Mouse (Mus musculus) cerebellum, postnatal 25 days (tissue): ENCODE results near the gene Mcu.

Source experiments
- DNase-seq, 2 experiments: peaks; one replicate each; pipeline ENCODE4 v3.0.0; 2021; ENCODE audit warnings: mixed read lengths in 2 of 2

The Mcu gene

DNA sequence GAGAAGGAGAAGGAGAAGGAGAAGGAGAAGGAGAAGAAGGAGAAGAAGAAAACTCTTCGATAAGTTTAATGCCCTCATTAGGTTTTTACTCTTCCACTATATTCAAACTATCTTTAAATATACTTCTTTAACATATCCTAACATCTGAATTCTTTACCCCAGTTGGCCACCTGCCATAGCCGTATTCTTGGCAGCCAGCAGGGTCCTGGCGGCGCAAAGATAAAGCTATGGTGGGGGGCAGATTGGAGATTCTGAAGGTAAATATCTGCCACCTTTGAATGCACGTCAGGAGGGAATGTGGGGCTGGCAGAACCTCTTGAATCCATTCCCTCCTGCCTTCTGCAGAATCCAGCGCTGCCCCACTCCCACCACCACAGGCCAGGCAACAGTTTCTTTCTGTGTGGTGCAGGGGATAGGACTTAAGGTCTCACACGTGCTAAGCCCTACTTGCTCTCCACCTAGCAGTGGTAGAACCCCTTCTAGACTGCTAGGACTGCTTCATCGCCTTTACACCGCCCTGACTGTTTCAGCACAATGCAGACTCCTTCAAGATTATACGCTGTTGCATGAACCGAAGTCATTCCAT, 11.5 kb downstream of the Mcu start:
- DNase-seq = no peak

DNA sequence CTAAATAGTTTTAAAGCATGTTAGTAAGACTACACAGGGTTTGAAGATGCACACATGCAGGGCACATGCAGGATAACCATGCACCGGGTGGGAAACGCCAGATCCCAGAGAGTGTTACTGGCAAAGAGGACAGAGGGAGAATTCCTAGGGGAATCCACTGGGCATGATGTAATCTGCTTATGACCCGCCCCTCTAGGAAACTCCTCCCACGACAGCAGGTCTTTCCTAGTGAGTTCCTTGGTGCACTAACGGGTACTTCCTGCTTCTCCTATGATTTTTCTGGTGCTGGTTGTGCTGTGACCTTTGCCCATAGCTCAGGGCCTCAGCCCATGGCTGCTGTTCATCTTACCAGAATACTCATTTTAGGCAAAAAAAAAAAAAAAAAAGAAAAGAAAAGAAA, 12.6 kb downstream of the Mcu start:
- DNase-seq = no peak

DNA sequence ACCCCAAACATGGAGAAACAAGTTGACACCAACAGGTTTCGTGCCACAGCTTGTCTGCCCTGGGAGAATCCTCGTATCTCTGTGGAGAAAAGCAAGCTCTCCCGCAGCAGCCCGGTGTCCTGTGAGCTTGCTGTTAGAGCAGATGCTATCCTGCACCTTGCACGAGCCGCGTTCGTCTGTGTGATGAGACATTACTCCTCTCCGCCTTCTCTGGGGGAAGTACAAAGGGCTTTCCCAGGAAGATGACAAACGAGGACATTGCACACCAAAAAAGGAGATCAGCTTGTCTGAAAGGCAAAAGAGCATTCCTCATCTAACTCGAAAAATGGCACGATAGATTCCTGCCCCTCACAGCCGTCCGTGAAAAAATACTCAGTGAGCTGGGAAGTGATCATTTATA, 13.6 kb downstream of the Mcu start:
- peak; percentile 61 to 73 for DNase-seq

DNA sequence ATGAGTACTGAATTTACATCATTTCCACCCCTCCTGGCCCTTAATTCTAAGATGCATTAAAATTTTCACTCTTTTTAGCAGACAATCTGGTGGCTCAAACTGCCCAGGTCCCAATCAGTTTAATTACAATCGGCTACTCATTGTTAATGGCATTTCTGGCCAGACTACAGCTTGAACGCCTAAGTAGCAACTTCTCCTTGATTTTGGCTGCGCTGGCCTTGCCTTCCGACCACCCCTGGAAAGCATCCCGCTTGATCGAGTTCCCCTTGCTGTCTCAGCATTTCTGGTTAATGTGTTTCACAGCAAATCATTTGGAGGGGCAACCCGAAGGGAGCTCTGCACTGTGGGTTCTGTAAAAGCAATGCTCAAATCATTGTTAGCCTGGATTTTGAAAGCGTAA, 14.4 kb downstream of the Mcu start:
- DNase-seq = no peak

DNA sequence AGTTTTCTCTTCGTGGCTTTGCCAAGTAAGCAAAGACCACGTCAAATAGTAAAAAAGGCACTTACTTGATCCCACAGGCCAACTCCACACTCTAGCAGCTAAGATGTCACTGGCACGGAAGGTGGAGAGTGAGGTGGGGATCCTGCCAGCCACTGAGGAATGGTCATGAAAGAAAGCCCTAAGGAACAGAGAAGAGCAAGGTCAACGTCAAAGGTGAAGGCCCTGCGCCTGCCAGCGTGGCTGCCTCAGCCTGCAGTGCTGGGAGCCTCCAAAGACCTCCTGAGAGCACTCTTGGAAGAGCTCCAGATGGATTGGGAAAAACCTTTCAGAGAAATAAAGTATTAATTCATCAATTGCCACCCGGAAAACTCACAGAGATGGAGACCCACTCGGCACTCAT, 16.0 kb downstream of the Mcu start:
- DNase-seq = peak in 1 of 2 experiments; percentile 27

DNA sequence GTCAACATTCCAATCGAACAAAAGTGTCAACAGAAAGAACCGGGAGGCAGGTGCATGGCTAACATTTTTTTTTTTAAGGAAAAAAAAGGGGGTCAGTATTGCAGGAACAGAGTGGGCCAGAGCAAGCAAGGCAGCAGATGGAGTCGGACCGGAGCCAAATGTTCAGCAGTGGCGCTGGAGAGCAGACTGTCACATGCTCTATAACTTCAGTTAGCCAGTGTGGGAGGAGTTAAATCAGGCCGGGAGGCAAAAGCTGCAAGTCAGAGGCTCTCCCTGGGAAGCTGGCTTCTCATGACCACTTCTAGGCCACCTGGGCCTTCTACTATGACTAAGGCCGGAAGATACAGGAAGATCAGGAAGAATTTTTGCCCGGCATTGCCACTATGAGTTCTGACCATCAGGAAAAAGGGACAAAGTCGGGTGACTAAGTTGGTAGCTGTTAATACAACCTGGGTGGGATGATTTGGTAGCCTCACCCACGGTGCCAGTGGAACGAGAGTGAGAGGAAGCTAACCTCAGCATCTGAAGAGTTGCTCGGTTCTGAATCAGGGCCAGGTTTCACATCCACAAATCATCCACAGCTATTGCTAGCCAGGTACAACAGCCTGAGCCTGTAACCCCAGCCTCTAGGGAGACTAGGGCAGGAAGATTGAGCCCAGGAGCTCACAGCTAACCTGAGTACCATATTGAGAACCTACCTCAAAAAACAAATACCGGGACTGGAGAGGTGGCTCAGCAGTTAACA, 22.5 kb downstream of the Mcu start:
- DNase-seq = peak; percentile 91 to 95

DNA sequence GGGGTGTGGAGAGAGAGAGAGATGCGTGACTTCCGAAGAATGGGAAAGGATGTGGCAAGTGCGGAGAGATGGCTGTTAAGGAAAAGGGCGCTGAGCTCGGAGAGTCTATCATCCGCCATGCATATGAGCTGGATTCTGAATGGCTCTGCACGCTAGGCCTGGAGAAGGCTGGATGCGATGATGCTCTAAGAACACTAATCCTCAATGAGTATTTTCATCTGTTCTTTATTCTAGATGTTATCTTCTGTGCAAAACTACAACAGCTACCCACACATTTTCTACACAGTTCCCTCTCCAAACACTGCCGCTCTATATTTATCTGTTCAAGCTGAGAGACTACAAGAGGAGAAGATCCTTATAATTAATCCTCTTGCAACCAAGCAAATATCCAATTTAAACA, 25.9 kb downstream of the Mcu start:
- DNase-seq = no peak

DNA sequence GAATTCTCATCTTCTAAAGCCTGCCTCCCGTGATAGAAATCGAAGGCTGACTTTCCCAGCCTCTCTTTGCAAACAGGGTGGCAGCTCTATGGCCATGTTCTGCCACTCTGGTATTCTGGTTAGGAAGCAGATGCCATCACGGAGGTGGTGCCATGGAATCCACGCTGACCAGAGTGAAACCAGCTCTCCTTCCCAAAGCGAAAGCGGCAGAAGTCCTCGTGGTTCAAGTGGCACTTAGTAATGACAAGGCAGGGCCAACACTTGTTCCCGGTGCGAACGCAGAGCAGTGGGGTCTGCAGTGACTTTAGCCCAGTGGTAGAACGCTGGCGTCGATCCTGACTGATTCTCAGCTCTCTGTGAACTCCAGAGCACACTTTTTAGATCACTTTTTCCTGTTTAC, 26.6 kb downstream of the Mcu start:
- DNase-seq = no peak

DNA sequence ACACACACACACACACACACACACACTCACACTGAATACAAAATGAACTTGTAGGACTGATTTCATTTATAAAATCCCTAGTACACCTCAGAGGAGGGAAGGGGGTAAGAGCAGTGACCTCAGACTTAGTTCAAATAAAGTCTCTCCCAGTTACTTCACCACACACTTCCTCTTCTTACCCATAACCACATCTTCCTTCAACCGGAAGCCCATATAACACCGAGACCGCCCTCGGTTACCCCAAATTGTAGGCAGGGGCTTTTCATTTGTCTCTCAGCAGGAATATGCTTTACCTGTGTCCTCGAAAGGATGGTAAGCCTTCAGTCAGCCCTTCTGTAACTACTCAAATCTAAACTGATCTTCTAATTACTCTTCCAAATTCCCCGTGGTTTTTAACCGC, 27.1 kb downstream of the Mcu start:
- no peak for DNase-seq

DNA sequence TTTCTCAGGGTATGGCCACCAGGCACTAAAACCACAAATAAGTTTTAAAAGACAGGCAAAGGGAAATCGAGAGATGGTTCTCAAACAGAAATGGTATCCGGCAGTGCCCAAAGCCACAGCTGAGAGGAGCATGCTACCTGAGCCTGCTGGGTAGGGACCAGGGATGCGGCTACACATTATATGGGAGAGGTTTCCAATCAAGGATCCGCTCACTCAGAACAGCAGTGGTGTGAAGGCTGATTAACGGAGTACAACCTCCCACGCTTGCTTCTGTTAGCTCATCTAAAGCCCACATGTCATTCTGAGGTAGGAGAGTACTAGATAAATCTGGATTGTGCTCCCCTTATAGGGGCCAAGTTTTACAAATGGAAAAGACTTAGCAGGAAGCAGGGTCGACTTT, 28.4 kb downstream of the Mcu start:
- no peak for DNase-seq

DNA sequence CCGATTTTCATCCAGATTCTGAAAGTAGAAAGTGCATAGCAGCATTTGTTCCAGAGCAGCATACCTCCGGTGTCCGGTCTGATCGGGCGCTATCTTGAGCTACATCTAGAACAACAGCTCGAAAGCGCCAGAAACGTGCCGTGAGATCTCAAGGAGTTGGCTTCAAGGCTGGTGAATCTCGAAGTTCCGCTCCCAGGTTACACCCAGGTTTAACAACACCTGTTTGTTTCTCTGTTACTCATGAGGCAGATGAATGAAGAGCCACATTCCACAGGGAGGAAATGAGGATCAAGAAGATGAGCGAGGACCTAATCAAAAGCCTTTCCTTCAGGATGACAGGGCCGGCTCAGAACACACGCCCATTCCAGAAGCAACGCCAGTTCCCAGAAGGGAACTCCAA, 29.7 kb downstream of the Mcu start:
- no peak for DNase-seq

DNA sequence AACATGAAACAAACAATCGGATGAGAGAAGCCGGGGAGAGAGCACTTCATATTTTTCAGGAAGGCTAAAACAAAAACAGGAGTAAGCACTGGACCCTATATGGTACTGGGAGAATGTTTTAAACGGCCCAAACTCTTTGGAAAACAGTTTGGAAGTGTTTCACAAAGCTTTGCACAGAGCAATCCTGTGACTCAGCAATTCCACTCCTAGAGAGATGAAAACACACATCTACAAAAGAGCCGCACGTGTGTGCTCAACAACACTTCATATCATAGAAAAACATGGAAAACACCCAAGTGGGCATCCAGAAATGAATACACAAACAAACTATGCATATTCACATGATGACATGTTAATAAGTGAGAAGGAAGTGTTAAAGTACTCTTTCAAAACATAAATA, 30.9 kb downstream of the Mcu start:
- no peak for DNase-seq

DNA sequence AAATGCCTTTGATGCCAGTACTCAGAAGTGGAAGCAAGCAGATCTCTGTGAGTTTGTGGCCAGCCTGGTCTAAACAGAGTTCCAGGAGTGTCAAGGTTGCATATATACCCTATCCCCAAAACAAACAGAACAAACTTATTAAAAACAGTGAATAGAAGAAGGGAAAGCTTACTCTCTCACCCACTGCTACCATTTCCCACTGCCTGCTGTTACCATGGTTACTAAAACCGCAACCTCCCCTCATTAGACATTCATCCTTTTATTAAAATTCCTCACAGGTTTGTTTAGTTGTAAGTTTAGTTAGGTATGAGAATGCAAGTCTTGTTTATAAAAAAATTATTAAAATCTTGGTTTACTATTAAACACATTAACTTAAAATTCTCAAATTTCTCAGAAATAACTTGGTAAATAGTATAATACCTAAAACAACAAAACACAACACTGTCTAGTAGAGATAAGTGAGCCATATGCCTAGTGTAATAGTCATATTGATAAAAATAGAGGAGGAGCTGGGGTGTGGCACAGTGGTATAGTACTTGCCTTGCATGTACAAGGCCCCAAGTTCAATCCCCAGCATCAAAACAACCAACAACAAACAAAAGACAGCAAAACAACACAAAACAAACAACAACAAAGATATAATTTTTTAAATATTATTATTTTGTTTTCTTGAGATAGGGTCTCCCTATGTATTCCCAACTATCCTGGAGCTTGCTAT, 34.5 kb downstream of the Mcu start:
- DNase-seq = no peak

DNA sequence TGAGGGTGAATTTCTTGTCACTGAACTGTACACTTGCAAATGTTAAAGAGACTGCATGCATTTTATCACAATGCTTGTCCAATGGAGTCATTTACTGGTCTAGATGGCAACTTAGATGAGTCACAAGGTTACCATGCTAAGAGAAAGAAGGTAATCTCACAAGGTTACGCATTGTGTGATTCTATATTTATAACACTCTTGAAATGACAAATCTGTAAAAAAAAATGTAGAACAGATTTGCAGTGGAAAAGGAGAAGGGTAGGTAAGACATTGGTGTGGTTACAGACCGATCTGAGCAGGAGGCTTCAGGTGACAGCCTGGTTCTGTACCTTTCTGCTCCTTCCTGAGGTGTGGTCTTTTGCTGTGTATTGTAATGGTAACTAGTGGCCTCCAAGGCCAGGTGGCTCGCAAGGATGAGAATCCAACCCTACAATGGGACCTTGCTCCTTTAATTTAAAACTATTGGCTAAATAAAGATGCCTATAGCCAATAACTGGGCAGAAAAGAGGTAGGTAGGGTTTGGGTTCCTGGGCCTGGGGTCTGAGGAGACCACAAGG, 35.8 kb downstream of the Mcu start:
- DNase-seq = no peak

DNA sequence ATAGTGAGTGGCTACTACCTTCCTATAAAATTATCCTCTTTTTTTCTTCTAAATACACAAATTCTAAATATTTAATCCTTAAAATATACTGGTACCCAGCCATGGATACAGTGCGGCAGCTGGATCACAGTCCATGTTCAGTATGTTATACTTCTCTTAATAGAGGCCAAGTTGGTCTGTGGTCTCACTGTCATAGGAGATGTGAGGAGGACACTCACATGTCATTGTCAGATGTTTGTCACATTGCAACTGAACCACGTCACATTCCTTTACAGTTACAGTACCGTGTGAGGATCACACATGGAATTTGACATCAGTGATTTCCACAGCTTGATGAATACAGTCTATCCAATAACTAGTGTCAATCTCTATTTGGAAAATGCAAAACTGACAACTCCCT, 36.8 kb downstream of the Mcu start:
- DNase-seq = no peak

DNA sequence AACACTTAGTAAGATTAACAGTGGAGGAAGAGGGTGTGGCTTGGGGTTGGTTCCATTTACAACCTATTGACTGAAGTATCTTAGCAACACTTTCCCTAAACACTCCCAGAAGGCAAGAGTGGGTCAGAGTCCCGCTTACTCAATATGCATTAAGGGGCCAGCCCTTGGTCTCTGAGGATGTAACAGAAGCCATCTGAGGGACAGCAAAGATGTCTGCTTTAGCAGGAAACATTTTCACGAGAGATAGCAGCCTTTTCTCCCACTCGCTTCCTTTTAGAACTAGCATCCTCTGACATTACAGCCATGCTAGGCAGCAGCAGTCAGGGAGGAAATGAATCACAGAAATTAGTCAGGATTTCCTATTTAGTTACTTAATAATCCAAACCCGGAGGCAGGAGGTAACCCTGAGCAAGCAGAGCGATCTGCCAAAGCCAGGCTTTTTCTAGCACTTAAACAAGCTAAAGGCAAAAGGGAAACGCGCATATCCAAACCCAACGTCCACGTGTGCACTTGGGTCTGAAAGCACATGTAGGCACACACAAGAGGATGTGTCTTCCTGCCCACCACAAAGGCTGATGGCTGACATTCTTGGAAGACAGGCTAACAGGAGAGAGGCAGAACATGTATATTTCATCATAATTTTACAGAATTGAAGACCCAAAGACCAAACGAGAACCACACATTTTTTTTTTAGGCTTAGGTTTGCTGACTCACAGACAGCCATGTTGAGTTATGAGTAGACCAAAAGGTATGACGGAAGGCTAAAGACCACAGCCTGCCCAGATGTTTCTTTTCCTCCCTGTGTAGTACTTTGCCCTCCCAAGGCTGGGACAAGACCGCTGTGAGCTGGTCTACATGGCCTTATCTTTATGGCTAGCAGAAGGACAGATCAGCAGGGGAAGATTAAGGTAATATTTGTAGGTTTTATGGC, 38.4 kb downstream of the Mcu start:
- DNase-seq = no peak

DNA sequence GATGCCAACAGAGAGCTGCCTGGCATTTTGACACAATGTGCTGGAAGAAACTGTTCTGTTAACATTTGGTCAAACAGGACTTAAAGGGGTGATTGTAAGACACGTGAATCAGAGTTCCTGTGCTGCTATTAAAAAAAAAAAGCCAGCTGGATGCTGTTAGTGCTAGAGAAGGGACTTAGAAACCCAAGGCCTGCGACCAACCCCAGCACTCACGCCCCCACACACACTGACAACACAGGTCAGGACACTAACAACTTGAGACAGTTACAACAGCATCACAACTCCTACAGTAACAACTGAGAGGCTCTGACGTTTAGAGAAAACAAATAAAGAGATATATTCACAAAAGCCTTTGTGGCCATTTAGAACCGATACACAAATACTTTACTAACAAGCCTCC, 40.2 kb downstream of the Mcu start:
- no peak for DNase-seq

DNA sequence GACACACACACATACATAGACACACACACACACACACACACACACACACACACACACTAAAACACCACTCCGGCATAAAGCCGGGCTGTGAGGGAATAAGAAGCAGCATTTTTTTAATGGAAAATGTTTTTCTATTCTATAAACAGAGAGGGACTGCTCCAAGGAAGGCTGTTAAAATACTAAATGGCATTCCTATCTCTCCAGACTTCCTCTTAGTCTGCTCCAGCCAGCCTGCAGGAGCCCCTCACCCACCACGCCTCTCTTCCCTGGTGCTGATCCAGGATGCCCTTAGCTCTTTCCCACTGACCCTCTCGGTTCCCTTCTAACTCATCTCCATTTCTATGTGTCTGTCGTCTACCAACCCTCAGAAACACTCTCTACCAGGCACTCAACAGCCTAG, 44.5 kb downstream of the Mcu start:
- DNase-seq = no peak

DNA sequence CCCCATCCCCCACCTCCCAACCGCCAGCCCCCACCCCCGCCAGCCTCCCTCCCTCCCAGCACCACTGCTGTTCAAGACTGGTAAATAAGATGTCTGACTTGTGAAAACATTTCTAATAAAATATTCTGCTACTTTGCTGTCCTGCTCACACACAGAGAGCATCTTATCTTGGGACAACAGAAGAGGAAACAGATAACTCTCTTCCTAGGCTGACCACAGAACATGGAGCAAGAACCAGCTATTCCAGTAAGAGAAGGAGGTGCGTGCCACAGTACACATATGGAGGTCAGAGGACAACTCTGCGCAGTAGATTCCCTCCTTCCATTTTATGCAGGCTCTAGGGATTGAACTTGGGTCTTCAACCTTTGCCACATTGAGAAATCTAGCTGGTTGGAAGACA, 45.2 kb downstream of the Mcu start:
- no peak for DNase-seq

DNA sequence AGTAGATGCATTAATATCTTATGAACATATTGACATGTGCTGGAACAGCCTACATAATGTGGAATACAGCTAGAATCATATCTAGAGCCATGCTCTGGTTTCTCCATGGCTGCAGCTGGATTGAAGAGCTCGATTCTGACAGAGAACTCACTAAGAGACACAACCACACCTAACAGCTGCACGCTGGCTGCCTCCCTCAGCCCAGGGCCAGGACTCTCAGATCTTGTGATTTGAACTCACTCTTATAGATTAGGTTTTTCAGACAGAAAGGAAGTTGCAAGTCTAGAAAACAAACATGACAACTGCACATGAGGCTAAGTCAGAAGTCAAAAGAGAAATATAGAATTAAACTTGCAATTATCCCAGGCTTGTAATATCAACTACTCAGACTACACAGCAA, 45.7 kb downstream of the Mcu start:
- DNase-seq = no peak

DNA sequence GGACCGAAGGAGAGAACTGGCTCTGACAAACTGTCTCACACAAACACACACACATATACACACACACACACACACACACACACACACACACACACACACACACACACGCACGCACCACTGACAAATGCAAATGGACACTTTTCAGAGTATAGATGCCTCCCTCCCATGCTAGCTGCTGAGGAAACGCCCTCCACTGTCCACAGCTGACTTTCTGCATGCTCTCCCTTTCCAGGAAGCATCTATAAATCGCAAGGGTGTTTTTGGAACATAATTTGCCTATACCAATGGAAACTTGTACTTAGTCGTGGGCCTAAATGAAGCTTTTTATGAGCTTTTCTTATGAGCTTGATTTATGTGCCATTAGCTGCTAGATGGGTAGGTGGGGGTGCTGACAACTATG, 46.1 kb downstream of the Mcu start:
- DNase-seq = no peak

DNA sequence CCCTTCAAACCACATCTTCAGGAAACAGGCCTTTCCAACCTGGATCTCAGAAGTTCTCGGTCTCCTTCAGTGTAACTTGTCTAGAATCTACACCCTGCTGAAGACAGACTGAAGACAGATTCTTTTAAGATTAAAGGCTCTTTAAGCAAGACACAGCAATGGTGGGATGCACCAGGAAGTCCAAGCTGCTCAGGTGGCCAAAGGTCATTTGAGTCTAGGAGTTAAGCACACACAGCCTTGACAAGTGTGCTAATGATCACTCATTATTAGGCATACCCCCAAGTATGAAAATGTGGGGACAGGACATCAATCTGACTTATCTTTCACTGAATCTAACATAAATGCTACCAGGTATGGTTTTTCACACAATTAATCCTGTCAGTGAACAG, 47.0 kb downstream of the Mcu start:
- no peak for DNase-seq
